Mouse (Mus musculus): Measurements from ENCODE around the gene Cacng1. TPM values are rescaled to one million over a fixed set of nuclear protein-coding genes. Genes with fewer than 3 reads are reported as not detected.

The Cacng1 gene
- polyA plus RNA-seq, 1 experiment from 2014 or later: 0.14 TPM

Other genes with a start within 250 kb of the Cacng1 start
- 31.4 and 38.9 TPM in 2 replicates for gene Pitpnc1, start 245.8 kb downstream of the Cacng1 start, polyA plus RNA-seq (2014; fragmentation: Nextera tagmentation; extraction: Ambion mirVana)
- 171 and 177 TPM in 2 replicates for gene Psmd12, start 237.0 kb downstream of the Cacng1 start, polyA plus RNA-seq (2014; fragmentation: Nextera tagmentation; extraction: Ambion mirVana)
- 12.8 and 19.5 TPM in 2 replicates for gene Helz, start 168.6 kb downstream of the Cacng1 start, polyA plus RNA-seq (2014; fragmentation: Nextera tagmentation; extraction: Ambion mirVana)
- gene Cacng4, start 78.0 kb upstream of the Cacng1 start, polyA plus RNA-seq (2014; fragmentation: Nextera tagmentation; extraction: Ambion mirVana): 35.4 and 40.8 TPM in 2 replicates
- gene Cacng5, start 198.5 kb upstream of the Cacng1 start, polyA plus RNA-seq (2014; fragmentation: Nextera tagmentation; extraction: Ambion mirVana): 2.9 and 4.0 TPM in 2 replicates